Mouse (Mus musculus) intestine, postnatal 0 days (tissue): Measurements from ENCODE around the gene Btn1a1. TPM values are rescaled to one million over a fixed set of nuclear protein-coding genes. Genes with fewer than 3 reads are reported as not detected.

Source experiments
- ATAC-seq: fragments of 200-750 bp; cut with Nextera tagmentation; 2 replicates; pipeline ENCODE4 v1.8.0; 2017; ENCODE audit warnings: mild to moderate bottlenecking, moderate TSS enrichment, moderate library complexity
- H3K27ac ChIP-seq: fragments of 300-500 bp; sonication (generic); 2 replicates; pipeline ENCODE4 v1.5.1; 2014; ENCODE audit warnings: mild to moderate bottlenecking, low read depth, low read length, moderate library complexity
- H3K27me3 ChIP-seq: fragments of 300-500 bp; sonication (generic); replicated peaks from 2 replicates; pipeline ENCODE4 v1.6.1; 2014; ENCODE audit warnings: low read length, mixed read lengths; ENCODE audit not compliant: control insufficient read depth, insufficient read depth
- H3K36me3 ChIP-seq: fragments of 300-500 bp; sonication (generic); 2 replicates; pipeline ENCODE4 v1.6.1; 2014; ENCODE audit warnings: mild to moderate bottlenecking, moderate library complexity; ENCODE audit not compliant: control insufficient read depth, insufficient read depth
- H3K4me1 ChIP-seq: fragments of 300-500 bp; sonication (generic); replicated peaks from 2 replicates; pipeline ENCODE4 v1.6.1; 2014; ENCODE audit warnings: antibody characterized with exemption, low read length, mixed read lengths; ENCODE audit not compliant: control insufficient read depth, insufficient read depth
- H3K4me2 ChIP-seq: fragments of 300-500 bp; sonication (generic); replicated peaks from 2 replicates; pipeline ENCODE4 v1.6.1; 2014; ENCODE audit warnings: low read depth, mild to moderate bottlenecking, moderate library complexity
- H3K4me3 ChIP-seq: fragments of 300-500 bp; sonication (generic); 2 replicates; pipeline ENCODE4 v1.5.1; 2014; ENCODE audit warnings: low read depth, low read length
- H3K9ac ChIP-seq: fragments of 300-500 bp; sonication (generic); 2 replicates; pipeline ENCODE4 v1.6.1; 2014; ENCODE audit warnings: mild to moderate bottlenecking, low read depth, low read length
- H3K9me3 ChIP-seq: fragments of 300-500 bp; sonication (generic); 2 replicates; pipeline ENCODE4 v1.6.1; 2016; ENCODE audit warnings: mixed run types; ENCODE audit not compliant: control insufficient read depth
- CTCF ChIP-seq: sonication (generic); IDR thresholded peaks from 2 replicates; pipeline ENCODE4 v1.5.1; 2016; ENCODE audit warnings: low read depth, mild to moderate bottlenecking, control low read depth, antibody characterized with exemption, moderate library complexity
- WGBS: fragments of 180-500 bp; shearing (Covaris S2); extraction: QIAGEN DNeasy Blood & Tissue Kit; methylation state at CpG from one replicate; pipeline ENCODE4 v1.1.7; 2014; 5-methylcytosine and 5-hydroxymethylcytosine counted together
- polyA plus RNA-seq: library from polyadenylated mRNA; unstranded; fragments of >200 nt; fragmentation: Nextera tagmentation; extraction: Ambion mirVana; gene quantifications from 2 replicates; pipeline ENCODE4 v1.2.1, GENCODE M21; 2015

Btn1a1 gene
- polyA plus RNA-seq, 1 experiment from 2014 or later, result not detected

DNA sequence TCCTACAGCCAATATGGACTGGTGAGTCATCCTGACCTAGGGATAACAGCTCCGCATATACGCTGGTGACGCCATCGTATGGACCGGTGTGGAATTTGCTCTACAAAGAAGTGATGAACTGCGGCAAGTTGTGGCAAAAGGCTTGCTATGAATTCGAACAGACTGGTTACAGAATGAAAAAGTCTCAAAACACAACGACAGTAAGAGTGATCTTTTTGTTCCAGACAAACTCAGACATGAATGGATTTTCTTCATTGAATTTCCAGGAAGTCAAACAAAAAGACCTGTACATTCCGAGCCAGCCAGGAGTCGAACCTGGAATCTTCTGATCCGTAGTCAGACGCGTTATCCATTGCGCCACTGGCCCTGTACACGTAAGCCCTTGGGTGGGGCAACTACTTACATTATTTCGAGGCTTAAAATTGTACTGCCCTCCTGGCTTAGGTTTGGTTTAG is 19.2 kb downstream of the Btn1a1 start:
- H3K9me3 ChIP-seq, result no peaks in the 10 kb centered on the region
- H3K9ac ChIP-seq, result no peak overlapping the region
- no peaks in the 10 kb centered on the region for H3K27me3 ChIP-seq
- peak overlapping the region; percentile 75 for H3K4me2 ChIP-seq
- peak; percentile 42 for TF ChIP-seq CTCF
- H3K4me3 ChIP-seq, result peak overlapping the region; percentile 74
- ATAC-seq, result peak; percentile 71
- WGBS, result under 1% methylated on average over 16 of the region's 16 CpGs
- H3K4me1 ChIP-seq, result no peaks in the 10 kb centered on the region
- H3K36me3 ChIP-seq, result no peaks in the 10 kb centered on the region
- H3K27ac ChIP-seq, result peak overlapping the region; percentile 11; the same call in 1 of the 2 replicates

- Histone ChIP-seq H3K9ac (peak overlapping the region; percentile 76), H3K27me3 (no peaks in the 10 kb centered on the region), H3K4me2 (peak overlapping the region; percentile 75), H3K4me3 (peak overlapping the region; percentile 74), H3K27ac (peak overlapping the region; percentile 94), H3K36me3 (no peaks in the 10 kb centered on the region), H3K4me1 (no peaks in the 10 kb centered on the region), H3K9me3 (no peaks in the 10 kb centered on the region)
- TF ChIP-seq CTCF, result no peak
- peak; percentile 92 for ATAC-seq
- WGBS, result under 1% methylated on average over 55 of the region's 55 CpGs
These were observed 20.0 kb downstream of the Btn1a1 start for GRCm38 (mm10) chr13:23445561-23446320.

DNA sequence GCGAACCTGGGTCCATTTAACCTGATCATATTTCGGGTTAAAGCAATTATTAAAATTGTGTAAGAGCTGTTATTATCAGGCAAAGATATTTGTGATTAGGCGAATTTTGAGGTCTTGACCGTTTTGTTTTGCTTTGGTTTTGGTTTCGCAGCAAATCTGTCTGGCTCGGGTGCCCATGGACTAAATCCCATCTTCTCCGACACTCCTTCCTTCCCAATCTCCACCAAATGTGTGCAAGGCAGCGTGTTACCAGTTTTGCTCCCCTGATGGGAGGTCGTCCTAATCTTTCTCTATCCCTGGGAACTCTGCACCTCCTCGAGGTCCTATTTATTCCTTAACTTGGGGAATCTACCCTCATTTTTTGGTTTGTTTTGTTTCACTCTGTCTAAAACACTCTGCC is 20.5 kb downstream of the Btn1a1 start:
- H3K4me2 ChIP-seq, result peak overlapping the region; percentile 75
- peak overlapping the region; percentile 94 for H3K27ac ChIP-seq
- no peaks in the 10 kb centered on the region for H3K9me3 ChIP-seq
- no peaks in the 10 kb centered on the region for H3K27me3 ChIP-seq
- TF ChIP-seq CTCF, result no peak
- no peaks in the 10 kb centered on the region for H3K36me3 ChIP-seq
- peak overlapping the region; percentile 74 for H3K4me3 ChIP-seq
- no peak for ATAC-seq
- H3K9ac ChIP-seq, result peak overlapping the region; percentile 76
- H3K4me1 ChIP-seq, result no peaks in the 10 kb centered on the region
- 3% methylated on average over 10 of the region's 10 CpGs for WGBS

GRCm38 (mm10) chr13:23444451-23444850 is 21.2 kb downstream of the Btn1a1 start:
- no peak for ATAC-seq

DNA sequence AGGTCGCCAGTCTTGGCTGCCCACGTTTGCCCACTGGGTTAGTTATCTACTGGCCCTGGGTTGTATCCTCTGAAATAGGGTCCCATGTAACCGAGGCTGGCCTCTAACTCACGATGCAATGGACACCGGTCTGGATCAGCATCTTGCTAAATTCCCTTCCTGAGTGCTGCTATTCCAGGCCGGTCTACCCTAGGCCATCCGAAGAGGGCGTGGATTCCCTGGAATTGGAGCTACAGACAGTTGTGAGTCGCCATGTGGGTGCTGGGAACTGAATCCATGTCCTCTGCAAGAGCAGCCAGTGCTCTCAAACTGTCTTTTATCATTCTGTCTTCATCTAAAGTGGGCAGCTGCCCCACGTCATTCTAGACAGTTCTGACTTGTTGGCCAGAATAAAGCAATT is 25.8 kb downstream of the Btn1a1 start:
- TF ChIP-seq CTCF, result no peak
- ATAC-seq, result no peak
- Histone ChIP-seq H3K27me3 (no peaks in the 10 kb centered on the region), H3K4me3 (no peak overlapping the region), H3K9me3 (no peaks in the 10 kb centered on the region), H3K4me1 (no peaks in the 10 kb centered on the region), H3K4me2 (no peak overlapping the region), H3K9ac (no peak overlapping the region), H3K36me3 (no peaks in the 10 kb centered on the region), H3K27ac (no peak overlapping the region)
- 75% methylated on average over 10 of the region's 10 CpGs for WGBS

More at GRCm38 (mm10) chr13:23444451-23444850, 21.2 kb downstream of the Btn1a1 start:
- TF ChIP-seq CTCF, result no peak
- H3K9me3 ChIP-seq, result no peaks in the 10 kb centered on the region
- H3K9ac ChIP-seq, result no peak overlapping the region
- no peaks in the 10 kb centered on the region for H3K4me1 ChIP-seq
- H3K4me3 ChIP-seq, result 0 out of 2 replicates have a peak overlapping the region, but pooled peaks have one; percentile 74
- H3K27me3 ChIP-seq, result no peaks in the 10 kb centered on the region
- H3K27ac ChIP-seq, result no peak overlapping the region
- no peaks in the 10 kb centered on the region for H3K36me3 ChIP-seq
- 59% methylated on average over 5 of the region's 5 CpGs for WGBS
- H3K4me2 ChIP-seq, result peak overlapping the region; percentile 75; the same call in 1 of the 2 replicates

GRCm38 (mm10) chr13:23438521-23438920 is 27.2 kb downstream of the Btn1a1 start:
- no peaks in the 10 kb centered on the region for H3K27me3 ChIP-seq
- H3K4me1 ChIP-seq, result no peaks in the 10 kb centered on the region
- 2% methylated on average over 7 of the region's 7 CpGs for WGBS
- H3K27ac ChIP-seq, result no peak overlapping the region
- H3K36me3 ChIP-seq, result no peaks in the 10 kb centered on the region
- H3K4me3 ChIP-seq, result peak overlapping the region; percentile 60
- no peaks in the 10 kb centered on the region for H3K9me3 ChIP-seq
- no peak overlapping the region for H3K9ac ChIP-seq
- H3K4me2 ChIP-seq, result peak overlapping the region; percentile 71
- TF ChIP-seq CTCF, result no peak
- ATAC-seq, result no peak
